Mouse (Mus musculus): ENCODE data around the gene Cdon. TPM values are rescaled to one million over a fixed set of nuclear protein-coding genes. Genes with fewer than 3 reads are reported as not detected.
A peak's percentile ranks its signal among the peaks of the same experiment; 100 is the strongest.

Gene Cdon
- polyA plus RNA-seq, 1 experiment from 2014 or later = 35.7 TPM

- no peak for TF ChIP-seq CTCF (IDR thresholded peaks at IDR 0.05)
- no peaks in the 10 kb centered on the region for H3K27me3 ChIP-seq
- DNase-seq (ENCODE audit: low read depth, low spot score) (no peak), ATAC-seq (no peak)
- in situ Hi-C loops (cut with MboI; ENCODE audit: low pct_unique_long_range_greater_than_20kb) = no loop called here
- ChIA-PET POLR2A (interaction anchor here (0.6 kb wide), 1 partner anchor 123 kb away, joined by 3 read pairs; the partner anchor contains the start of genes Ddx25 and Pus3), CTCF (interaction anchor here (0.8 to 1.5 kb wide), 3 partner anchors 9 to 20 kb away, joined by 3 read pairs; no protein-coding TSS in a partner anchor)
Observed at GRCm38 (mm10) chr9:35435565-35435964, 14.6 kb downstream of the Cdon start.

- no peak for TF ChIP-seq CTCF (IDR thresholded peaks at IDR 0.05)
- ATAC-seq (no peak), DNase-seq (ENCODE audit: low read depth, low spot score) (no peak)
- in situ Hi-C loops (cut with MboI; ENCODE audit: low pct_unique_long_range_greater_than_20kb) = no loop called here
- POLR2A ChIA-PET = interaction anchor here (0.6 to 1.4 kb wide), 2 partner anchors 32 to 41 kb away, joined by 3 read pairs; no protein-coding TSS in a partner anchor
- CTCF ChIA-PET = interaction anchor here (1.3 kb wide), 1 partner anchor 11 kb away, joined by 3 read pairs; no protein-coding TSS in a partner anchor
- H3K27me3 ChIP-seq = no peaks in the 10 kb centered on the region
Observed at GRCm38 (mm10) chr9:35438286-35439061, 17.5 kb downstream of the Cdon start.

GRCm38 (mm10) chr9:35439062-35439442 lies 18.1 kb downstream of the Cdon start:
- ATAC-seq = no peak
- in situ Hi-C loops (cut with MboI; ENCODE audit: low pct_unique_long_range_greater_than_20kb) = no loop called here
- H3K27me3 ChIP-seq = no peaks in the 10 kb centered on the region
- CTCF ChIA-PET = interaction anchor here (1.3 kb wide), 1 partner anchor 11 kb away, joined by 3 read pairs; no protein-coding TSS in a partner anchor
- POLR2A ChIA-PET = interaction anchor here (0.6 kb wide), 1 partner anchor 41 kb away, joined by 3 read pairs; no protein-coding TSS in a partner anchor
- DNase-seq (ENCODE audit: low read depth, low spot score) = no peak
- TF ChIP-seq CTCF (IDR thresholded peaks at IDR 0.05) = no peak

- POLR2A ChIA-PET = no interaction called here
- CTCF ChIA-PET = interaction anchor here (1.2 to 1.3 kb wide), 2 partner anchors 10 to 13 kb away, joined by 3 to 4 read pairs; no protein-coding TSS in a partner anchor
Observed at GRCm38 (mm10) chr9:35439754-35440153, 18.8 kb downstream of the Cdon start.

GRCm38 (mm10) chr9:35442476-35442875 lies 21.5 kb downstream of the Cdon start:
- ChIA-PET CTCF (interaction anchor here (1.1 to 1.6 kb wide), 2 partner anchors 10 to 22 kb away, joined by 3 to 4 read pairs; partner anchors contain the start of gene Cdon), POLR2A (interaction anchor here (0.7 kb wide), 1 partner anchor 30 kb away, joined by 3 read pairs; no protein-coding TSS in a partner anchor)
- no peak for TF ChIP-seq CTCF (IDR thresholded peaks at IDR 0.05)
- in situ Hi-C loops (cut with MboI; ENCODE audit: low pct_unique_long_range_greater_than_20kb) = no loop called here
- no peak for ATAC-seq
- H3K27me3 ChIP-seq = no peaks in the 10 kb centered on the region
- no peak for DNase-seq (ENCODE audit: low read depth, low spot score)

More at GRCm38 (mm10) chr9:35439754-35440153, 18.8 kb downstream of the Cdon start:
- H3K27me3 ChIP-seq = no peaks in the 10 kb centered on the region
- DNase-seq (ENCODE audit: low read depth, low spot score) (no peak), ATAC-seq (no peak)
- in situ Hi-C loops (cut with MboI; ENCODE audit: low pct_unique_long_range_greater_than_20kb) = no loop called here
- TF ChIP-seq CTCF (IDR thresholded peaks at IDR 0.05) = no peak

- TF ChIP-seq CTCF (IDR thresholded peaks at IDR 0.05) = no peak
- DNase-seq (ENCODE audit: low read depth, low spot score) = no peak
- POLR2A ChIA-PET = interaction anchor here (1.7 kb wide), 1 partner anchor 11 kb away, joined by 3 read pairs; no protein-coding TSS in a partner anchor
- in situ Hi-C loops (cut with MboI; ENCODE audit: low pct_unique_long_range_greater_than_20kb) = no loop called here
- CTCF ChIA-PET = interaction anchor here (1.0 to 1.8 kb wide), 2 partner anchors 20 to 109 kb away, joined by 3 read pairs; no protein-coding TSS in a partner anchor
- ATAC-seq = no peak
- no peaks in the 10 kb centered on the region for H3K27me3 ChIP-seq
Observed at GRCm38 (mm10) chr9:35443618-35444511, 22.9 kb downstream of the Cdon start.

- no peak for DNase-seq (ENCODE audit: low read depth, low spot score)
- ChIA-PET CTCF (interaction anchor here (1.8 kb wide), 1 partner anchor 110 kb away, joined by 3 read pairs; no protein-coding TSS in a partner anchor), POLR2A (interaction anchor here (1.7 kb wide), 1 partner anchor 11 kb away, joined by 3 read pairs; no protein-coding TSS in a partner anchor)
- in situ Hi-C loops (cut with MboI; ENCODE audit: low pct_unique_long_range_greater_than_20kb) = no loop called here
- H3K27me3 ChIP-seq = no peaks in the 10 kb centered on the region
- TF ChIP-seq CTCF (IDR thresholded peaks at IDR 0.05) = no peak
- no peak for ATAC-seq
Observed at GRCm38 (mm10) chr9:35444512-35444886, 23.6 kb downstream of the Cdon start.

GRCm38 (mm10) chr9:35446916-35447315 lies 26.0 kb downstream of the Cdon start:
- ChIA-PET CTCF (no interaction called here), POLR2A (no interaction called here)
- TF ChIP-seq CTCF (IDR thresholded peaks at IDR 0.05) = no peak
- in situ Hi-C loops (cut with MboI; ENCODE audit: low pct_unique_long_range_greater_than_20kb) = no loop called here
- H3K27me3 ChIP-seq = no peaks in the 10 kb centered on the region
- DNase-seq (ENCODE audit: low read depth, low spot score) (no peak), ATAC-seq (no peak)

GRCm38 (mm10) chr9:35453311-35453710 lies 32.4 kb downstream of the Cdon start:
- no peak for TF ChIP-seq CTCF (IDR thresholded peaks at IDR 0.05)
- ChIA-PET CTCF (interaction anchor here (1.8 kb wide), 1 partner anchor 19 kb away, joined by 4 read pairs; no protein-coding TSS in a partner anchor), POLR2A (no interaction called here)
- H3K27me3 ChIP-seq = no peaks in the 10 kb centered on the region
- ATAC-seq (peak; percentile 39), DNase-seq (ENCODE audit: low read depth, low spot score) (no peak)
- in situ Hi-C loops (cut with MboI; ENCODE audit: low pct_unique_long_range_greater_than_20kb) = no loop called here

GRCm38 (mm10) chr9:35459594-35459993 lies 38.7 kb downstream of the Cdon start:
- no peaks in the 10 kb centered on the region for H3K27me3 ChIP-seq
- DNase-seq (ENCODE audit: low read depth, low spot score) = no peak
- in situ Hi-C loops (cut with MboI; ENCODE audit: low pct_unique_long_range_greater_than_20kb) = no loop called here
- ChIA-PET POLR2A (no interaction called here), CTCF (no interaction called here)
- ATAC-seq = no peak
- TF ChIP-seq CTCF (IDR thresholded peaks at IDR 0.05) = no peak

Measured in Patski (cell line).